Mouse (Mus musculus) ovary, postnatal 10 days (tissue): ENCODE measurements at regions not wholly inside any gene's neighbourhood (a gene's known extent, or its start where the extent isn't known, plus 50 kb on each side); places are given as distances from the start of the nearest gene placed in this dataset.

ENCODE experiments used
- DNase-seq: peaks from one replicate; pipeline ENCODE4 v3.0.0; 2022; ENCODE audit warnings: low spot score

DNA sequence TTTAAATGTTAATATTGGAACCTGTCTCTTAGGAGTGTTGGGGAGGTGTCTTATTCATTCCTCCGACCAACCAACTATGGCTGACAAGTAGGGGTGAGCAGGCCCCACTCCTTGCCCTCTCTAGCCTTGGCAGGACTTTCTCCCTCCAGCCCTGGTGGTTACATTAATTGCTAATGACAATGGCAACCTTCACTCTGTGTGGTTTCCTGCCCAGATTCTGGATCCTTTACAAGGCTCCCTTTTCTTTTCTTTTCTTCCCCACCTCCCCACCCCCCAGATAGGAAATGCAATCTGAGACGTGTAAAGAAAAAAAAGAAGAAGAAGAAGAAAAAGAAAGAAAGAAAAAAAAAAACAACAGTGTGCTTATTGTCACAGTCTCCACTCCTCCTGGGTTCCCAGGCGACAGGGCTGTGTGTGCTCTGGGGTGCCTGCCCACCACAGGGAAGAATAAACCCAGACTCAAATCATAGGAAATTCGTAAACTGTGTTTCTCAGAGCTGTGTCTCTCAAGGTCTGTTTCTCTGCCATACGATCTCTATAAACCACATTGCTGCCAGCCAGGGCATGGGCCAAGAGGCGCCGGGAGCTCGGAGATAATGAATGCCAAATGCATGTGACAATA, 637.6 kb downstream of the Insc start:
- no peak for DNase-seq

DNA sequence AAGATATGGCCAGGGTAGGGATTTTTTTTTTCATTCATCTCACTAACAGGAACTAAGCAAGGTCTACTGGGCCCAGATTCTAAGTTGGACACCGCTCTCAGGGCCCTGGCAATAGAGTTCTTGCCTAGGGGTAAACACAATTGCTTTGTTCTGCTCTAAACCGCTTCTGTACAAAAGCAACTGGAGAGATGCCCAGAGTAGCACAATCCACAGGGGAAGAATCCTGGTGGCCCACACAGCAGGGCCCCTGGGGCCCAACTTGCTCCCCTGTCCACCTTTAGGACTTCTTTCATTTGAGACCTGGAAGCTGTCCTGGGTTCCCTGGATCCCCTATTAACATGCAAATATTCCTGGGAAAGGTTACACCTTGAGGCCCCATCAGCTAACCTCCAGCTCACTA, 639.4 kb downstream of the Insc start:
- no peak for DNase-seq

DNA sequence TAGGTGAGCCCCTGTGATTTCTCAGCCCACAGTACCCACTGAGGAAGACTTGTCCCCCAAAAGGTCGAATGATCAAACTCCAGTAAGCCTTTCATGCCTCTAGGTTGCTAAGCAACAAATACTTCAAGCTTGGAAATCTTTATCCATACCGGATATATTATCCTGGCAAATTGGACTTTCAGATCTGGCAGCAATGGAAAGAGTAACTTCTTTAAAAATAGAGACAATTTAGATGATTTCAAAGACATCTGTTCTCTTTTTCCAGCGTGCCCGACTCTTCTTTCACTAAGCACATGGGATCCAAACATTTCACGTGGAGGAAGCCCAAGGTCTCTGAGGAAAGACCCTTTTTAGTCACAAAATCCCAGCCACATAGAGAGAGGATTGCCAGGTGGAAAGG, 645.4 kb downstream of the Insc start:
- DNase-seq = no peak

DNA sequence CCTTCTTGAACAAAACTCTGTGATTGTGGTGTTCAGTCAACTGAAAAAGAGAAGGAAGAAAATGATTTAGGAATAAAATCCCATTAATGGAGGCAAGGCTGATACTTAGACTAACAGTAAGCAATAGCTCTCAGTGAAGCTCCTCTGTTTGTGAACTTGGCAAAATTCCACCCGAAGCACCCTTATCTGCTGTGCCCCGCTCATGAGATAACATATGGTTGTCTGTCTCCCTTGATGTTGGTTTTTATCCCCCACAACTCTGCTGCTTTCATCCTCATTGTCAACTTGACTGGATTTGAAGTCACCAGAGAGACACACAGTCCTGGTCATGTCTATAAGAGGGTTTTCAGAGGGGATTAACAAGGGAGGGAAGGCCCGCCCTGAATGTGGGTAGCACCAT, 646.1 kb downstream of the Sox6 start:
- DNase-seq = no peak

DNA sequence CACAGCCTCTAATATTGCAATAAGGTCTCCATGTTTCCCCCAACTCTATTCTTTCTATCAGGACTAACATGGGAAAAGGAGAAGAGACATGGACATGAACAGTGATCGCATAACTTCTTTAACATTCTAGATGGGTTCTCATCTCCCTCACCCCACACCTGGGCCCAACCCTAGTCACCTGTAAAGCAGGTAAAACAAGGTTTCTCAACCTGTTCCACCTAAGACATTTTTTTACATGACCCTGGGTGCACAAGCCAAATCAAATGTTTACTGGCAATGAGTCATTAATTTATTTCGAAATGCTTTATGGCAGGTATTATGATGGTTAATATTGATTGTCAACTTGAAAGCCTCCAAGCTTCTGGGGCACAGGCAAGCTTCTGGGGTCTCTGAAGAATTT, 640.4 kb downstream of the Sox6 start:
- no peak for DNase-seq

DNA sequence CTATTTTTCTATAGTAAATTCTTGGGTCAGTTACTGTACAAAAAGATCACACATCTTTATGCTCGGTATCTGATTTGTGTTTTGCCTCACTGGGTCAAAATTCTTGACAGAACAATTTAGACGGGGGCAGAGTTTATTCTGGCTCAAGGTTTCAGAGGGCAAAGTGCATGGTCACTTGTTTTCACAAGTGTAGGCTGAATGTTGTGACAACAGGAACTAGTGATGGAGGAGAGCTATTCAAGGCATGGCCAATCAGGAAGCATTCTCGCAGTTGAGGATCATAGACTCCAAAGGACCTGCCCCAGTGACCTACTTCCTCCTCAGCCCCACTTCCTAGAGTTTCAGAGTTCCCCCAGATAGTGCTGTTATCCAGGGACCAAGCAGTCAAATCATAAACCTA, 639.1 kb downstream of the Sox6 start:
- no peak for DNase-seq

DNA sequence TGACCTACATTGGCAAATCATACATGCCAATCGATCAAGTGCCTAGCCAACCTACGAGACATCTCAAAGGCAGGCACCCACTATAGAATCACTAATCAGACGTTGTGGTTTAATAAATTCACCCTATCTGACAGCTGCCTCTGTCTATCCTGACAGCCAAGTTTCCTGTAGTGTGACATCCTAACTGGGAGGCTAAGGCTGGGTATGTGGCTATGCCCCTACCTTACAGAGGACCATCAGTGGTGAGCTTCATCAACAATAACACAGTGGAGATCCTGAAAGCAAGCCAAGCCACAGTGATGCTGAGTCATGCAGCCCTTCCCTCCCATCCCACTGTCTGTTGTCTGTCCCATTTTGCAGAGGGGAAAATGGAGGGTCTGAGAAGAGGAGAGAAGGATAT, 630.7 kb downstream of the Sox6 start:
- DNase-seq = no peak

DNA sequence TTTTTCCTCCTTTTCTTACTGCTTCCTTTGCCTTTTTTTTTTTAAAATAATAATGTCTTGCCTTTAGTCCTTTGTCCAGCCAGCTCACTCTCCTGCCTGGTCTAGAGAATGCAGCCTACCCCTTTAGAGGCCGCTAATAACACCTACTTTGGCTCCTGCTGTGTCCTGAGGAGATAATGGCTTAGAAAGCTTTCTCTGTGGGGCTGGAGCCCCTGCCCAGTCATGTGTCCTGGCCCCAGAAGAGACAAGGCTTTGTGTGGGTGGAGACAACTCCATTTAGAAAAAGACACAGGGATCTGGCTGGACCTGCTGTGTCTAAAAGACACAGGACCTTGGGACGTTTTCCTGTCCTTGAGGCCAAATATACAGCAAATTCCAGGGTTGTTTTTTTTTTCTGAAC, 629.7 kb downstream of the Sox6 start:
- no peak for DNase-seq

DNA sequence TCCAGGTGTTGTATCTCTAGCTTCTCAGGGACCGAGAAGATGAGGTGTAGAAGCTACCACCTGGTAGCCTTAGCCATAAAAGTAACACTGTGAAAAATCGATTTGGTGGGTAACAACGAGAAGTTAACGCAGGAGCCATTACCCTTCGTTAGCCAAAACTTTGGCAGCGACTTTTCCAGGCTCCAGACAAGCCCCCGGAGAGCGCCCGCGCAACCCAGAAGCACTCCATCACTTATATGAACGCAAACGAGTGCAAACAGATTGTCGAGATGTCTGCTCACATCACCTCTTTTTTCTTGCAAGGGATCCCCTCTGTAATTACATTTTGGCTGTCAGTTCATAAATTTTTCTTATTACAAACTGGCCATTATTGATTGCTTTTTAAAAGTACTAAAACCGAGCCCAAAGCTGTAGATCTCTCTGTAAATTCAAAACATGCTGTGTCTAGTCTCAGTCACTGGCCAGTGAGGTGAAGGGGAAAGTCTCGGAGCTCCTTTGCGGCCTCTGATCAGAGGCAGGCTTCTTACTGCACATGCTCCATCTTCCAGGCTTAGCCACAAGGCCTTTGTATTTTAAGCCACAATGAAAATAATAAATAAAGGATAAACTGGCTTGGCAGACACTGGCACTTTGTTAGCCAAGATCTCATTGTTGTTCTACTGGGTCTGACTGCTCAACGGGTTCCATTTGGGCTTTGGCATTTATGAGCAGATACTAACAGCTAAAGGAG, 627.9 kb downstream of the Sox6 start:
- no peak for DNase-seq

DNA sequence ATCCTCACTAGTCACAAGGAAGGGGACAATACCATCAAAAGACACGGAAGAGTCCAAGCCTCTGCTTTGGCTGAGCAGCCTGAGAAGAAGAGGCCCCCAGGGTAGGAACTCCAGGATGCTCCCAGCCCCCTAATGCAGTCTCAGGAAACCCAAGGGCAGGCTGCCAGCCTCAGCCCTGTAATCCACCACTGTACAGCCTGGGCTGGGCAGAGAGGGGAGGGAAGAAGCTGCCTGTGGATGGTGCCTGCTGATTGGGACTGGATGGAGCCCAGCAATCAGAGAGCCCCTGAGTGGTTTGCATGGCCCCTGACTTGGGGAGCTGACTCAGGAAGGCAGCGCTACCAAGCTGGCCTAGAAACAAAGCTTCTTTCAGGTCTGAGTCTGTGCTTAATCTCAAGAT, 627.1 kb downstream of the Sox6 start:
- no peak for DNase-seq

DNA sequence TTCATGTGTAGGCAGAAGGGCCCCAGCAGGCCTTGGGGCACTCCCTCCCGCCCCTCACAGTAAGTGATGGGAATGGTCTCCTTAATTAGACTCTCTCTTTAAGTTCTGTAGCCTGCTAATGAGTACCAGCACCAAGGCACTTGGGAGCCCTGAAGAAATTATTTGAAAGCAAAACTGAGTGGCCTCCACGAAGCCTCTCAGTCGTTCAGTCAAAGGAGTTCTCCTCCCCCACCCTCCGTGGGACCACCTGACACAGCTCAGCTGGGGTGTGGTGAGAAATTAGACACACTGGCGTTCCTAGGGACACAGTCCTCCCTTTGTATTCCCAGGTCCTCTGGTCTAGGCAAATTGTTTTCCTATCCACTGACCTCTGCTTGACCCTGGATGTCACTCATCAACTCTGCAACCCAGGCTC, 623.4 kb downstream of the Sox6 start:
- no peak for DNase-seq
